Mouse (Mus musculus) adrenal gland, adult 8-10 months (tissue): ENCODE measurements at regions not wholly inside any gene's neighbourhood (a gene's known extent, or its start where the extent isn't known, plus 50 kb on each side); places are given as distances from the start of the nearest gene placed in this dataset.
"Not testable (repeated sequence)": the region's sequence is repeated elsewhere in the genome, so short reads cannot be mapped to it uniquely, and the experiment has no call there.

Experiments
- DNase-seq: peaks from one replicate; pipeline ENCODE4 v3.0.0; 2022

DNA sequence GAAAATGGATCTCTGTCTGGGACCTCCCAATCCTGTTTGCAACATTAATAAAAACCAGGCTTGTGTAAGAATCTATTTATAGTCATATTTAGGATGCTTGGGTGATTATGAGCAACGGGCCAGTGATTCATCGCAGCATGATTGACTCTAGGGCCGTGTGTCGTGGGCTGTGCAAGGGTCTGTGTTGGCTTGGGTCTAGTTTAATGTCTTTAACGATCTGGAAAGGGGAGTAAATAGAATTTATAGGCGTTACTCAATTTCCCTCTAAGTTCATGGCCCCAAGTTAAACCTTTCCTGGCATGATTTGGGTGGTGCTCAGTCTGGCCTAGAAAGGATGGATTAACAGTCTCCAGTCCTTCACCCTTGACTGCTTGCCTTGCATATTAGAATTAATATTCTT is 149.9 kb upstream of the Fer start:
- DNase-seq, result no peak

DNA sequence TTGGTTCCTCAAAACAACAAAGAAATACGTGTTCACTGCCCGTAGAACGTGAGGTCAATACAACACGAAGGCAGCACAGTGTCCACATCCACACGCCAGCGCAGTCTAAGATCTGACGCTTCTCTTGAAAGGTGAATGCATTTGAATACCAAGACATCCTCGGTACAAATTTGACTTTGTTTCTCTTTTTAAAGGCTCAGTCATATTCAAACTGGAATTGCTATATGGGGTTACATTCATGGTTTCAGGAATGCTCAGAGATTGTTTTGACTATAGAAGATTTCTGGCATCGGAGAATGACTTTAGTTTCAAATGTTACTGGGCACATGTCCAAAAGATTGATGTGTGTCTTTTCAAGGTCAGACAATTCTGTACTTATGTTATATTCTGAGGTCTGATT is 147.2 kb upstream of the Fer start:
- DNase-seq, result no peak

GRCm38 (mm10) chr17:63716161-63716560 is 146.7 kb upstream of the Fer start:
- no peak for DNase-seq

DNA sequence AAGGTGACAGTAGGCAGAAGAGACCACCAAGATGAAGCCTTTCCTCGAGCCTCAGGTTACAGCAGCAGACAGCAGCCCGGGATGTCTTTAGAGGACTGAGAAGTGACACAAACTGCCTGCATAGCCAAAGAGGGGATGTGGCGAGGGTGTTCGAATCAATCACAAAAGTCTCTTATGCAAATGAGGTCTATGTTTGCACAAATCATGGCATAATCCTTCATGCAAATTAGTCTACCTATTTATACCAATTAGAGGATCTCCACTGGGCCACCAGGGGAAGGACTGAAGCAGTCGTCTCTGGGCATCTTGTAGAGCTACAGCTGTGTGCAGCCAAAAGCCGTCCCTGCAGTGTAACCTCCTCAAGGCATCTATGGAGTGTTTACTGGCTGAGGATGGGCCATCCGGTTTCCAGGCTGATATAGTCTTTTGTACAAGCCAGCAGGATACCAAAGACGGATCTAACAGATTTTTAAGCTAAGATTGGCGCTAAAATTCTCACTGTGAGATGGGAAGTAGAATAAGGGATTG is 145.7 kb upstream of the Fer start:
- no peak for DNase-seq

DNA sequence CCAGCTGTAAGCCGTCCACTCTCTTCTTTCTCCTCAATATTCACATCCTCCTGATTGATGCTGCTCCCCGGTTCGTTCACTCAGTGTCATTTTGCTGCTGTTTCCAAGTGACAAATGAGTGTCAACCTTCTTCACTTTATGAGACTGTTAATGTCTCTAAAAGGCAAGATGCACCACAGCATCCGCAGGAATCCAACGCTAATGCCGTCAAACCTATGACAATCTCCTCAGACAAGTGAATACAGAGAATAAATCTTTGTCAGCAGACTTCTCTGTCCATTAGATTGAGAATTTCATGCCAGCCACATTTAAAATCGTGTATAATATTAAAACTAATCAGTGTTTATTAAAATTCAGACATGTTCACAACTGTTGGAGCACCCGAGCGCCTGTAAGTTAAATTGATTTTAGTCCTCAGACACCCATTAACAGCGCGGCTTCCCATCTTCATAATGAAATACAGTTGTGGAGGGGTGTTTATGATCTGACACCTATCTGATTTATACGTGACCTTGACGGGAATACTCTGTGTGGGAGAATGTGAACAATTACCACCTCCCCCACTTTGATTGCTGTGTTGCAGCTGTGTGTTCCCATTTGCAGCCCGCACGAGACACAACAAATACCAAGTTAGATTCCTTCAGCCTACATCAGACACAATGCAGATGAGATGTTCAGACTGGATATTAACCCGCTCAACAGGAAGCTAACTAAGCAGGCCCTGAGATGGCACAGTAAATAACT is 143.7 kb upstream of the Fer start:
- DNase-seq, result no peak

- no peak for DNase-seq
Observed at GRCm38 (mm10) chr17:63719771-63720170, 143.1 kb upstream of the Fer start.

DNA sequence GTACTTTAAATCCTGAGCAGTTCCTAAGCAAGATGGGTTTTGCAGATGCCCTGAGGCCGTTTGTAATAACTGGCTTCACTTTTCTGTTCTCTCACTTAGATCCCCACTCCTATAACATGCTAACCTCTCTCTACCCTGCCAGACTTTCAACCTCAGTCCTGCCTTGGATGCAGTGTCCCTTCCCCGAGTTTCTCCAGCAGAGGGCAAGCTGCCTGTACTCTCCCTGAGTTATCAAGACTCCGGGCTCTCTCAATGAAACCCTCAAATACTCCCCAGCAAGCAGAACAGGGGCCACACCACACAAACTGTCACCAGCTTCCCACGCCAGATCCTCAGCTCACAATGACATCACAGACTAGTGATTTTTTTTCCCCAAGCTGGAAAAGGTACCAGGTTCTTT is 142.0 kb upstream of the Fer start:
- DNase-seq, result no peak

DNA sequence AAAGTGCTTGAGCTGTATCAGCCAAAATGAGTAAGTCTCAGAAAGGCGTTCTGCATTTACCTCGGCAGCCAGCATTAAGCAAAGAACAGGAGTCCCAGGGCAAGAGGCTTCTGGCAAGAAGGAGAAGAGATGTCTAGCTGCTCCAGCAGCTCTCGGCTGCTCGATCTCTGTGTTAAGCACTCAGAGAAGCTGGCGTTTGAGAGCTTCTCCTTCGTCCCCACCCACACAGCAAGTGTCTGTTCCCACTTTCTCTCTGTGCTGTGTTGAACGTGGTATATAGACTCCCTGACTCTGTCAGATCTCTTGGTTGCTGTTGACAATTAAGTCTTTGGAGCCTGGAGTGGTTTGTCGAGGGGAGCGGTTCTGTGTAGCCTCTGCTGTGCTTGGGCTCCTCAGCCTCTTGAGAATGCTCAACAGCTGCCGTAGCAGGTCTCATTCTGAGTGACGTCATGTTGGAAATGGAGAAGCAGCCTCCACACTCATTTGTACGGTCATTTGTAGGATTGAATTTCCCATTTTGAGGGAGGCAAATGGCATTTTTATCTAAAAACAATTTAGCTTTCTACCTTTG is 140.3 kb upstream of the Fer start:
- DNase-seq, result no peak

GRCm38 (mm10) chr17:63738206-63738605 is 124.7 kb upstream of the Fer start:
- no peak for DNase-seq

DNA sequence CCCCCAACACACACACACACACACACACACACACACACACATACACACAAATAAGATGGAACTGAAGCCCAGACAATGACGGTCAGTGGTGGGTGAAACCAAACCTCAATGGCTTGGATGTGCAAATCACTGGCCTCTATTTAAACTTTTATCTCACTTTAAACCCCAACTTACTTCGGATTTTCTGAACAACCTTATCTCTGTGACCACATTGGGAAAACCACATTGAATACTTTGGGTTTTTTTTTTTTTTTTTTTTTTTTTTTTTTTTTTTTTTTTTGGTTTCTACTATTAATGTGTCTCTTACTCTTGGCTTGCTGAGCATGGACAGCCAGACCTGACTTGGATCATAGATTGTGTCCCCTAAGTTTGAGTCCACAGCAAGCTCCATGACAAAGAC is 123.2 kb upstream of the Fer start:
- DNase-seq, result no peak

- DNase-seq, result not testable (repeated sequence)
Observed at GRCm38 (mm10) chr17:63749257-63749656, 113.6 kb upstream of the Fer start.

DNA sequence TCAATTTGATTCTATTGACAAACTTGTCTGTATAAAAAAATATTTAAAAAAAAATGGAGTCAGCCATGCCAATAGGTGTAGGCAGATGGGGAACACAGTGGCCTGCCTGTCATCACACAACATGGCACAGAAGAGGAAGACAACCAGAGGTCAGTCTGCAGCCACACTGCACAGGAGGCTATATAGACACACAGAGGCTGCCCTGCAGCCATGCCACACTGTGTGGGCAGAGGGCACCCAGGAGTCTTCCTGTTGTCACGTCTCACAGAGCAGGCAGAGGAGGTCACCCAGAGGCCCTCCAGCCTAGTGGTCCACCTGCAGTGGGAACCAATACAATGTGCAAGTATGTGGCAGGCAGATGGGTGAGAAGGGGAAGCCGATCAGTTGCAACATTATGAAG is 108.5 kb upstream of the Fer start:
- no peak for DNase-seq

GRCm38 (mm10) chr17:63757896-63758695 is 104.8 kb upstream of the Fer start:
- no peak for DNase-seq

GRCm38 (mm10) chr17:63758817-63759404 is 104.0 kb upstream of the Fer start:
- no peak for DNase-seq

- DNase-seq, result no peak
Observed at GRCm38 (mm10) chr17:63761058-63761457, 101.8 kb upstream of the Fer start.

- no peak for DNase-seq
Observed at GRCm38 (mm10) chr17:63771111-63771510, 91.8 kb upstream of the Fer start.

DNA sequence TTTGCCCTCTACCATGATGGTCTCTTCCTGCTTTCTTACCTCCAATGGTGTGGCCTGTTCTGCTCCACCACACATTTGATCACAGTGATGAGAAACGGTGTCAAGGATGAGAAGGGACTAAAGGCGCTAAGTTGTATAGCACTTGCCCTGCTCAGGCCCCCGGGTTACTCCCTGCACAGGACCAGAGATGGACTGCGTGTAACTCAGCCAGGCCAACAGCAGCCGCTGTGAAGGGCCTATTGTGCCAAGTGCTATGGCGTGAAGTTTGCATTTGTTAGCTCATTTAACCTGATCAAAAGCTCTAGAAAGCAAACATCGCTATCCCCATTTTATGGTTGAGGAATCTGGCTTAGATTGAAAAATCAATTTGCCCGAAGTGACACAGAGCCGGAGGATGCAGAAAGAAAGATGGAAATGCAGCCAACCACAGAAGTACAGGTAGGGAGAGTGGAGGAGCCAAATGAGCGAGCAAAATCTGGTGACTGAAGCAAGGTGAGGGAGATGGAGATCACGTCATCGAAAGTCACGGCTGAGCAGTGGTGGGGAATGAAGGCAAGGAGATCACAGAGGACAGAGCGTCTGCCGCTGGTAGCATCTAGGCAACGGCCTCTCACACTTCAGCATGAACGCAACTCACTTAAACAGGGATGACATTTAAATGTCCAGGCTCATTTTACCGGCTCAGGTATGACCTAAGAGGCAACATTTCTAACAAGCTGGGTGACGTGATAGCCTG is 78.3 kb upstream of the Fer start:
- DNase-seq, result no peak

DNA sequence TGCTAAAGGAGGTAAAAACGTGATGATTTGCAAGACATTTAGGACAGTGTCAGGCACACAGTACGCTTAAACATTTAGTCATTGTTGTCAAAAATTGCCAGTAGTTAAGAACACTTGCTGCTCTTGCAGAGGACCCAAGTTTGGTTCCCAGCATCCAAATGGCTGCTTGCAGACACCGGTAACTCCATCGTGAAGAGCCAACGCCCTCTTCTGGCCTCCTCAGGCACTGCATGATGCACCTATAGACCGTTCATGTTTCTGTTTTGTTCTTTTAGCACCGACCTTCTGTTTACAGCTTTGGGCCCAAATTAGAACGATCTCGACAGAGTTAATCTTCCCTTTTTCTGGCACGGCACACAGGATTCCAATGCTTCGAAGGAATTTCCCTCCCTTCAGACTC is 76.4 kb upstream of the Fer start:
- no peak for DNase-seq

GRCm38 (mm10) chr17:63794352-63794751 is 68.5 kb upstream of the Fer start:
- no peak for DNase-seq

- DNase-seq, result no peak
Observed at GRCm38 (mm10) chr17:63798381-63798780, 64.5 kb upstream of the Fer start.

DNA sequence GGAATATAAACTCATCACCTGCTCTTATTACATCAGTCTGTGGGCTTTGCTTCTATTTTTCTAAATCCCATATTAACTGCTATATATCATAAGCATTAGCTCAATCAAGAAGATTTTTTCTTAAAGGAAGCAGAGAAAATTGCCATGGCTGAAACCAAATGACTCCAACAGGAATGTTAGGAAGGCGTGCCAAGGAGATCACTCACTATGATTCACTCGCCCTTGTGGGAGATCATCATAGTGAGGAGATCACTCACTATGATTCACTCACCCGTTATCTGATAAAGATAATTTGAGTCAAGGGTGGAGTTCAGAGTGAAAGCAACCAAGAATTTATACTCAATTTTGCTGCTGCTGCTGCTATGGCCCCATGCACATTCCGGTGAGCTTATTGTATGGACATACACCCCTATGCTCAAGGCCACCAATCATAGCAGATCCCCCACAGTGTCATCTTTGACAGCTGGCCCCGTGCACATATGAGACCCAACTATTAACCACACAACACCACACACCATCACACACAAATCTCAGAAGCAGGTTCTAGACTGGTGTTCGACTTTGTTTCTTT is 63.8 kb upstream of the Fer start:
- DNase-seq, result peak; percentile 31

- DNase-seq, result no peak
Observed at GRCm38 (mm10) chr17:63801411-63801810, 61.5 kb upstream of the Fer start.
